Mouse (Mus musculus) monocyte, adult 5-6 weeks (primary cell): ENCODE results near the gene Glis1. TPM values are rescaled to one million over a fixed set of nuclear protein-coding genes. Genes with fewer than 3 reads are reported as not detected.
"Not testable (repeated sequence)": the region's sequence is repeated elsewhere in the genome, so short reads cannot be mapped to it uniquely, and the experiment has no call there.

Experiments used
- ATAC-seq: fragments of 153-309, 156-312 bp; replicated peaks from 2 replicates; pipeline ENCODE4 v1.8.0; 2017; ENCODE audit warnings: mild to moderate bottlenecking; ENCODE audit not compliant: low TSS enrichment, insufficient number of reproducible peaks, severe bottlenecking, poor library complexity, low FRiP score
- total RNA-seq: library from RNA; stranded (forward); fragments of 200-1000, 200-491, 200-594 nt; gene quantifications from 3 replicates; pipeline ENCODE4 v1.2.3, GENCODE M21; 2017

Glis1 gene
- total RNA-seq, 1 experiment from 2014 or later: not detected

DNA sequence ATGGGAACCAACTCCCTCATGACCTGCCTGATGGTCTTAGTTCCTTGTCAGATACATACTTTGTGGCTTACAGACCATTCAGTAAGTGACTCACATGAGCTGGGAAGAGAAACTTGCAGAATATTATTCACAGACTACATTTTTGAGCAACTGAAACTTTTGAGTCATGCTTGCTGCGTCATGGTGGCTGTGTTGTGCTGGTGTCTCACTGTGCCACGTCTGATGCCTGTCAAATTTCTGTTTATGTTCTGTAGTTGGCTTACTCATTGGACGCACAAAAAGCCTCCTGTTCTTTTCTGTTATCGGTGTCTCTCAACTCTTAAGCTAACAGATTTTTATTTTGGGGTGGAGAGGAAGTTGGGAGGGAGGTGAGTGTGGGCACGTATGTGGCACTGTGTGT, 119.4 kb downstream of the Glis1 start:
- ATAC-seq: no peak

DNA sequence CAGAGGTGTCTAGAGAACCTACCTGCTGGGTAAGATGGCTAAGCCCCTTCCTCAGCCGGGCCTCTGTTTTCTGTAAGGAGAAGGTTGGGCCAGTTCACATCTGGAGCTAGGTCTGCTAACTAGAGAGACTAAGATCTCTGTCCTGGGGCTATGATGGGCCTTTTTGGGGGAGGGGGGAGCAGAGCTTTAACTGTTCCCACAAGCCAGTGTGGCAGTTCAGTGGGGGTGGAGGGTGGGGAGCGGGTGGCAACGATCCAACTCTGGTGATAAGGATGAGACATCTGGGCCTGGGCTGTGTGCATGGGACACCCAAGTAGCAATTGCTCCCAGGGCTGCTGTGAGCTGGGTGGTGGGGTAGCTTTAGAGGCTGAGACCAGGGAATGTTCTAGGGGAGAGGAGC, 124.4 kb downstream of the Glis1 start:
- ATAC-seq: no peak

DNA sequence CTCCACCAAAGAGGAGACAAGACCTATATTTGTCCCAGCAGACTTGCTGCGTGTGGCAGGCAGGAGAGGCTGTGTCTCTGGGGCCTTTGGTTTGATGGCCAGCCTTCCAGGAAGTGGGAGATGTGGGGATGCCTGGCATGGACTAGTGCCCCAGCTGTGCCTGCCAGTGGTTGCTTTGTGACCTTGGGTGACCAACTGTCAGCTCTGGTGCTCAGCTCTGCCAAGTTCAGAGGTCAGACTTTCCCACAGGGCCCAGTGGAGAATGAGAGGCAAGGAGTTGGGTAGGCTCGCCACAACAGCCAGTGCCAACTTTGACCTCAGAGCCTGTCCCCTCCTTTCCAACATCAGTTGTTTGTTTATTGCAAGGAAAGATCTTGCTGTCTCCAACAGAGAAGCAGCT, 126.7 kb downstream of the Glis1 start:
- no peak for ATAC-seq

DNA sequence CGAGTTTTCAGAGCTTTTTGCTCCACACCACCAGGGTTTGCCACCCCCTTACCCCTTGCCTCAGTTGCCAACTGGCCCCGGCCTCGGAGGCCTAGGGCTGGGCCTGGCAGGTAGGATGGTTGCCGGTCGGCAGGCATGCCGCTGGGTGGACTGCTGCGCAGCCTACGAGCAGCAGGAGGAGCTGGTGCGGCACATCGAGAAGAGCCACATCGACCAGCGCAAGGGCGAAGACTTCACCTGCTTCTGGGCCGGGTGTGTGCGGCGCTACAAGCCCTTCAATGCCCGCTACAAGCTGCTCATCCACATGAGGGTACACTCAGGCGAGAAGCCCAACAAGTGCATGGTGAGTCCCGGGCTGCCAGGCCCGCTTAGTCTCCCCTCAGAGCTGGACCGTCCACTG, 133.8 kb downstream of the Glis1 start:
- no peak for ATAC-seq

DNA sequence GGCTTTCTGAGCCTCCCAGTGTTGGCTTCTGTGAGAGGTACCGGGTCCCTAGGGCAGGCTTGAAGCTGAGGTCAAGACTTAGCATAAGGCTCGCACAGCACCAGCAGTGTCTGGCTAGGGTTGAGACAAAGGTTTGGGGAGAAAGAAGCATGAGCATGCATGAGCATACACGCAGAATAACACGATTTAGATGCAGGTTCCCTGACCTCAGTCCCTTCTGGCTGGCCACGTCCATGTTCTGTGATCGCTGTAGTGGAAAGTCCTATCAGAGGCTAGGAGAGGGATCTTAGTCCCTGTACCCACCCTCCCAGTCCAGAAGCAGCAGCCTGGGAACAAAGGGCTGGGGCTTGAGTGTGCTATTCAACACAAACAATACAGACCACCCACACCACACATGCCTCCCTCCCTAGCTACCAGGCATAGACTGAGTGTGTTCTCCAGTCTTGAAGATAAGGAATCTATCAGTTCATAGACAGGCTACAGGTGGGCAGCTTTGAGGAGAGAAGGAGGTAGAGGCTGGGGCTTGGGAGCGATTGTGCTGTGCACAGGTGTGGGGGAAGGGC, 134.6 kb downstream of the Glis1 start:
- ATAC-seq: no peak

DNA sequence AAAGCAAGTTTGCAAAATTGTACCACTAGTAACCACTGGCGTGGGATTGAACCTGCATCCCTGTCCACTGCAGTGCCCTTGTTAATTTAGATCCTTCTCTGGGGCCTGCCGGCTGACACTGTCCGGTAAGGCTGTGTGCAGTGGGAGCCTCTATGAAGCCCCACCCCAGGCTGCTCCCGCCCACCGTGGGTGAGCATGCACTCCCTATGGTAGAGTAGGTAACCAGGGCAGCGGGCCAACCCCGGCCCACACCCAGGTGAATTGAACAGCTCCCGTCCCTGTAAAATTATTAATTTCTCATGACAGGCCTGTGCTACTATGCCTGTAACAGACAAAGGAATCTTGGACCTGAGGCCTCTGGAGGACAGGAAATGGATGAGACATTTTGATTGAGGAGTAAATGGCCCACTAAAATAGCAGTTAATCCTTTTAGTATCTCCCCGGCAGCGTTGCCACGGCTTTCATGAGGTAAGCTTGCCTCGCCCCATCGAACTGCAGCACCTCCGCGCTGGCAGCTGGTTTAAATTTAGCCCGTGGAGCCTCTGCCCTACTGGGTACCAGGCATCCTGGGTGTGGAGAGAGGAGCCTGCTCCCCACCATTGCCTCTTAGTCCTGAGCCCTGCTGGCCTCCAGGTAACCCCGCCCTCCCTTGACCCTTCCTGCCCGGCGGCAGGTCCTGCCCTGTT, 136.1 kb downstream of the Glis1 start:
- ATAC-seq: no peak

DNA sequence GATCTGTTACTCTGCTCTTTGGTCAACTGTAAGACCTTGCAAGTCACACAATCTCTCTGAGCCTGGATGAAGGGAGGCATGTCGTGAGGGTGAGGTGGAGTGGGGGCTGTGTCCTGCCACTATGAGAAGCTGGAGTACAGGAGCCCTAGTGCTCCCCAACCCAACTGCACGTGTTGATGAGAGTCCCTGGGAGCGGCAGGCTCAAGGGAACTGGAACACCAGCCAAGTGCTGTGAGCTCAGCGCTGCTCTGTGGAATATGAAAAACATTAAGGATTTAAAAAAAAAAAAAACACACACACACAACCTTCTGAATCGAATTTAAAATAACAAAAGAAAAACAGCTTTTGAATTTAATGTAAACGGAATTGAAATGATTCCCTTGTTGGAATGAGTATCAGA, 141.4 kb downstream of the Glis1 start:
- ATAC-seq: no peak

DNA sequence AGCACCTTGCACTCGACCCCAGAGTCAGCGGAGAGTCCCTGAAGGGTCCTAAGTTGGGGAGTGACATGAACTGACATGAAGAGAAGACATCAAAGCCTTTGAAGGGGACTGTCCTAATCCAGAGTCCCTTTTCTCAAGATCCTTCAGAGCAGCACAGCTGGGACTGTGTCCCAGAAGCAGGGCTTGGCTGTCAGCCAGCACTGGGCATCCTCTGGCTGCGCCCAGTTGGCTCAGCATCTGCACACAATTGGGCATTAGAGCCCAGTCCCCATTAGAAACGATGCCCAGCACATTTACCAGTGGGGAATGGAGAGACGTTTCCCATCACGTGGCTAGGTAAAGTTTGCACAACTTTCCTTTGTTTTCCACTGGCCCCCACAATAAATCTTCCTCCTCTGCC, 142.4 kb downstream of the Glis1 start:
- ATAC-seq: no peak

DNA sequence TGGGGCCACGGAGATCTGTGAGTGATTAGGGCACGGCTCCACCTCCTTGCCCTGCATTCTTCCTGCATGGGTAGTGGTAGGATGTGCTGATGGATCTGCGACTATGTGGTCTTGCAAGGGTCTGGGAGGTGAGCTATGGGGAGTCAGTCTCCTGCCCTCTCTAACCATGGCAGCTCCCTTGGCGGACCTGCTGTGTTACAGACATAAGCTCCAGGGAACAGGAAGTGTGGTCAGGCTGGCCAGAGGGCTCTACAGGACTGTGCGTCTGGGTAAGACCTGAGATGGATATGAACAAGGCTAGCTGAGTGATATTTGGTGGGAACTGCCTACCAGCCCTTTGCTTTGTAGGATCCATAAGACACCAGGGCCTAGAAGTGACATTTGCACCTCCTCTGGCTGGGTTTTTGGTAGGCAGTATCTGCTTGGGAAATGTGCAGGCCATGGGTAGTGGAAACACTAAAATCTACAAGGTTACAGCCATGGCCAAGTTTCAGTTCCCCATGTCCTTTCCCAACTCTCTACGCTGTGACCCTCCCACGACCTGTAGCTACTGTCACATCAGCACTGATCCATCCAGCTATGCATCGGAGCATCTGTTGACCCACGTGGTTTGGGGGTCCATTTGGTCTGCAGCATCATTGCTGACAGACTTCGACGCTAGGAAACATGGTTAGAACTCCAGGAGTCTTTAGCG, 142.9 kb downstream of the Glis1 start:
- peak; percentile 76 for ATAC-seq

DNA sequence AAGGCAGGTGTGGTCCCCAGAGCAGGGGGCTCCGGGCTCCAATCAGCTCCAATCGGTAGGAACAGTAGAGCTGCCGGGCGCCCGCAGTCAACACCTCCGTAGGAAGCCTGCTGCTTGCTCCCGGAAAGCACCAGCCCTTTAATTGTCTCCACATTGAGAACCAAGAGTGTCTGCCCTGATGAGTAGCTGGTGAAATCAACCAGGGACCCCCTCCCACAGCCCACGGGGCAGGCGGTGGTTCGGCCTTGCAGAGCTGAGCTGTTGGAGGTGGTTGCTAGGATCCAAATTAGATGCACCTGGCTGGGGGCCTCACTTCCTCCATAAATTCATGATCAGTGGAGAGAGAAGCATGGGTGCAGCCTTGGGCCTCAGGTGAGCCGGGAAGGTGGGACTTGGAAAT, 146.5 kb downstream of the Glis1 start:
- ATAC-seq: no peak

DNA sequence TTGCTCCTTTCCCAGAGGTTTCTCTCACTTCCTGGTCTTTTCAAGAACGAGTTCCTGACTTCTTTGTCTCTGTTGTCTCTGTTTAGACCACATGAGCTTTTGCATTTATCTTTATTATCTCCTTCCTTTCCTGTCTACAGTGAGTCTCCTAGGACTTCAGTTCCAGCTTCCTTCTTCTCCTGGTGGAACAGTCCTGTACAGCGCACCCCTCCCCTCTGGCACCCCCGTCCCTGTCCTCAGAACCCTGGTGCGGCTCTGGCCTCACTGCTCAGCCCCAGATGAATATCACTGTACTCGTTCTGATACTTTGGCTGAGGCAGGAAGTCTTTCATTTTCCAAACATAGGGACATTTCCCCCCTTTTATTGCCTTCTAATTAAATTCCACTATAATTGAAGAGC, 152.0 kb downstream of the Glis1 start:
- no peak for ATAC-seq

DNA sequence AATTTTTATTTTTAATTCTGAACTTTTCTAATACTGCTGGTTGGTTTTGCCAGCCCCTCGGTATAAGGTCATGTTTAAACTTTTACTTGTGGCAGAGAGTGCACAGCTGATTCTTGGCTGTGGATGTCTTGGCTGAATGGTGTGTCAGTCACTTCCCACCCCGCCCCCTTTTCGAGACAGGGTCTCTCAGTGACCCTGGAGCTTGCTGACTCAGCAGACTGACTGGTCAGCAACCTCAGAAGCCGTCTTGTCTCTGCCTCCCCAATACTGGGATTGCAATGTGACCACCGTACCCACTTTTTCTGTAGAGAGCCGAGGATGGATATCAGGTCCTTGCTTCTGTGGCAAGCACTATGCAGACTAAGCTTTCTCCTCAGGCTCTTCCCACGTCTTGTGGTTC, 154.2 kb downstream of the Glis1 start:
- ATAC-seq: no peak

DNA sequence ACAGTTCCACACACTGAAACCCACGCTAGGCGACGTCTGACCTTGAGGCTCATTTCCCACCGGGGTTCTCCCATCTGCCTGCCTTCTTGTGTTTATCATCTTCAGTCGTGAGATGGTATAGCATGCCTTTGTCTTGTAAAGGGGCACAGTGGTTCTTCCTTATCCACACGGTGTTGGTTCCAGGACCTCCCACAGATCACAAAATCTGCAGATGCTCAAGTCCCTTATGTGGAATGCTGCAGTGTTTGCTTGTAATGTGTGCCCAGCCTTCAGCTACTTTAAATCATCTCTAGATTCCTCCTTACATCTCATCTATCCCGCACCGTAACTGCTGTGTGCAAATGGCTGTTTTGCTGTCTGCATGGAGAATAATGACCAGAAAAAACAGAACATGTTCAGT, 154.7 kb downstream of the Glis1 start:
- no peak for ATAC-seq

DNA sequence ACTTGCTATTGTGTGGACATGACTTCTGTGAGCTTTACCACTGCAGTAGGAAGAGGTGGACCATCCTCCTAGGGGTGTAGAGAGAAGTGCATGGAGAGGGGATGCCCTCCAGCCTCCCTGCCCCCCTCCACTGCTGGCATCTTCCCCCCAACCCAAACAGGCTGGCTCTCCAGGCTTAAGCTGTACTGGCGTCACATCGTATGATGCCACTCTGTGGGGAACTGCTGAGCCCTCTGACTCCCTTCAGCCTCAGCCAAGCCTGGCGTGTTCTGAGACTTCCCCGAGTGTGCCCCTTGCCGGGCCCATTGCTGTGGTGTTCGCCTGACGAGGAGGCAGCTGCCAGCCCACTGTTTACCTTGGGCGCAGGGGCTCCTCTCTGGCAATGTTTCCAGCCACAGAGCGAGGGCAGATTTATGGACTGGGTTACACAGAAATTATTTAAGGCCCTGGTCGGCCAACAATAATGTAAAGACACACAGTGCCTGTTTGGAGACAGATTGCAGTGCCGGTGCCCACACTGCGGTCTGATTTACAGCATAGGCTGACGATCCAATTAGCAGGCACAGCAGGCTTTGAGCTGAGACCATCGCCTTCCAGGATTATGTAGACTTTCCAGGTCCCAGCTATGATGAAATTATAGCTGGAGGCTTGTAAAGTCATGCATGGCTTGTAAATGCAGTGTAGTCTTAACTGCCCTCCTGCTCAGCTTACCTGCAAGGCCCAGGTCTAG, 156.6 kb downstream of the Glis1 start:
- no peak for ATAC-seq

DNA sequence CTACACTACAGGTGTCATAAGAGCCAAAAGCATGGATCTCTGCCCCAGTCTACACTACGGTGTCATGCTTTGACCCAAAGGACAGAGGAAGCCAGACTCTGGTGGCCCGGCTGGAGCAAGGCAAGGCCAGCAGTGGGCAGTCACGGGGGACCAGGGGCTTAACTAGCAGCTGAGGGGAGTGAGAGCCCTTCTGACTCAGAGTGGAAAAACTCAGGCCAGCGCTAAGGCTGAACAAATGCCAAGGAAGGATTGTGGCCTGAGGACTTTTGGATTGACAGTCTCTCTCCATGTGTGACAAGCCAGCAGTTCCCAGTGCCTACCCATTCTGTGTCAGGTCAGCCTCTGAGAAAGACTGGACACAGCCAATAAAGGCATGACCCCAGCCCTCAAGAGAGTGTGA, 159.0 kb downstream of the Glis1 start:
- ATAC-seq: no peak

DNA sequence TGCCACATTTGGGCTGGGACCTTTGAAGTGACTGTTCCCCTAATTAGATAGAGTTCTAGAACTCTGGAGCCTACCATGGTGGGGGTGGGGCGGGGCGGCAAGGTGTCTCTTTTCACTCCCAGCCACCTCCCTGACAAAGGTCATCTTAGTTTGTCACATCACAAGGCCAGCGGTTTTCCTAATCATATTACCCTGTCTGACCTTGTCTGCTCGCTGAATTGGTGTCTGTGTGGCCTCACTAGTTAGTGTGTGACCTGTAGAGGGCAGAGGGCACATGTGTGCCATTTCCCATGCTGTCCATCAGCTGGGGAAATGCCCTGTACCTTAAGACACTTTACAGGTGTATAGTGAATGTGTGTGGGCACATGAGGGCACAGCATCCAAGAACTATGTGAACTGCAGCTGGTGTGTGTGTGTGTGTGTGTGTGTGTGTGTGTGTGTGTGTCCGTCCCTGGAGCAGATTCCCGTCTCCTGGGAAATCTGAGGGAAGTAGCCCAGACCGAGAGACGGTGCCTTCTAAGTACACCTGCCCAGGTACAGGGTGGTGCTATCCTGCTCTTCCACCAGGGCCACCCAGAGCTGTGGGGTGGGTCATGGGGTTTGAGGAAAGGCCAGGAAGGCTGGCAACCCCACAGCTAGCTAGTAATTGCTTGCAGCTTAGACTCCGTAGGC, 163.0 kb downstream of the Glis1 start:
- ATAC-seq: no peak

DNA sequence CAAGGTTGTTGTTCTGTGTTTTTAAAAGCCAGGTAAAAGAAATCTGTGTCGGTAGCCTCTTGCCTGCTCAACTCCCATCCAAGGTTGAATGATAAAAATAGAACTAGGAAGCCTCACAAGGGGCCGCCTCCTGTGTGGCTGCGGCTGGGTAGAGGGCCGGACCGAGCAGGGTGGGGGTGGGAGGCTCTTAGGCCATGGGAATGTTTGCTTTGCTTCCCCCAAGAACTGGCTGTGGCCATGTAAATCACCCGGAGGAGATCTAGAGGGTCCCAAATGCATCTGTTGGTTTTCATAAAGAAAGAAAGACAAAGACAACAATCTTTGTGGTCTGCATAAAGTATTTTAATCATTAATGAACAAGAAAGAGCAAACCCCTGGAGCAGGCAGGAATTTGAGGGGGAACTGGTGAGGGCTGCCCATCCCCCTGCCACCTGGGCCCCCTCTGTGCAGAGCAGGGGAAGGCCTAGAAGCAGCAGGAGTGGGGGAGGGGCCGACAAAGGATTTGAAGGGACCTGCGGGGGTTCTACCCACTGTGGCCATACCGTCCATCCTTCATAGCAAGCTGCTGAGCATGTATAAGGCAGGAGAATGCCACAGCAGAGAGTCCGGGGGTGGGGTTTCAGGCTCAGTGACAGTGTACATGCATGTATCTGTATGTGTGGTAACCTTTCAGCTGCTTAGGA, 163.6 kb downstream of the Glis1 start:
- no peak for ATAC-seq

DNA sequence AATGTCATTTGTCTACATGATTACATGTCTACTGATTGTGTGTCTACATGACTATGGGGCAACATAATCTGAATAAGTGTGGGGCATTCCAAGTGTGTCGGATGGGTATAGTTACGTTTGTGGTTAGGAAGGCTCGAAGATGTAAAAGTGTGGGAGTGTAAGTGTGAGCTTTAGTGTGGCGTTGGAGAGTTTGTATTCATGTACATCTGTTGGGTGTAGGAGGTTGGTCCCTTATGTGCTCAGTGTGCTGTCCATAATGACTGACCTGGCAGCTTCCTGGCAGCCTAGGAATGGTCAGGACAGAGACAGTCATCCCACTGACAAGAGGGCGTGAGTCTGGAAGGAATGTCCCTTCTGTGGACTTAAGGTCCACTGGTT, 164.2 kb downstream of the Glis1 start:
- ATAC-seq: not testable (repeated sequence)

DNA sequence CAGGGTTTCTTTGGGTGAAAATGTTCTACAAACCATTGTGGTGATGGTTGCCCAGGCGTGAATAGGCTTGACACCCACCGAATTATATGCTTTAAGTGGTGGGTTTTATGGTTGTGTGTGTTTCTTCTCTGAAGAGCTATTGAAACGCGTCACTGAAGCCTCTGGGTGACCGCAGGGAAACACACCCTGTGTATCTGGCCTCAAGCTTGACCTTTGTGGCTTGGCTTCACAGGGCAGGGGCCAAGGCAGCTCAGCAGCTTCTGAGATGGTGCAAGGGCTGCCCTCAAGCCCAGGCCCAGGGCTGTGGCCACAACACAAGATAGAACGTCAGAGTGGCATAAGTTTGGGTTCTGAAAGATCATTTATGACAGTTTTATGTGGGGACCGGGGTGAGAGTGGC, 167.9 kb downstream of the Glis1 start:
- no peak for ATAC-seq
